Mouse (Mus musculus): ENCODE measurements at regions not wholly inside any gene's neighbourhood (a gene's known extent, or its start where the extent isn't known, plus 50 kb on each side); places are given as distances from the start of the nearest gene placed in this dataset.
"Not testable (repeated sequence)": the region's sequence is repeated elsewhere in the genome, so short reads cannot be mapped to it uniquely, and the experiment has no call there.

DNA sequence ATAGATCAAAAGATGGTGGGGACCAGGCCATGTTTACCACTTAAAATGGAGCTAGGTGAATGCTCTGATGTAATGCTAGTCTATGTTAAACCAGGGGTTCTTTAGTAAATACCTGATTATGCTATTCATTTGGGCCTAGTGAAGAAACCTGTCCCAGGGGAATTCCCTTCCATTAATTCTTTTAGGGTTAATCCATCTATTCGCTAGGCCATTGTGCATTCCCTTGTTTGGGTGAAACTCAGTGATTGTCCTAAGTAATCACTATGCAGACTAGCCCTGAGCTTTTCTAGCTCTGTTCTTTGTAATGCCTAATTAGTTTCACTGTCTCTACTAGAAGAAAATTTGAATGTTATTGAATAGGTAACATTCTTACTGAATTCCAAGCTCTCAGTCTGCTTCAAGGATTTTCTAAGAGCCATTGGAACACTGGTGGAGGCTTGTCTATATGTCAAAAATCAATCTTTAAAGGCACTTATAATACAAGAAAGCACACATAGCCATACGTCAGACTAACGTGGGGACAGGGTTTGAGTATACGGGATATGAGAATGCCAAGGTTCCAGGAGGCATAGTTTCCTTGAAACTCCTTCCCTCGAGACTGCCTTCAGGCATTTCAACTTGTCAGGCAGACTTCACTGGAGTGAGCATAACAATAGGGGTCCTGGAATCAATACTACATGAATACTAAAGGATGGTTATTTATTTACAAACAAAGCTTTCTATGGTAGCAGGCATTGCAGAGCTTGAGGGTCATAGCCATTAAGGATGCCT, 266.9 kb upstream of the 4930578C19Rik start:
- TF ChIP-seq CTCF (IDR thresholded peaks at IDR 0.05; ENCODE audit: low read depth): no peak
- no peaks in the 10 kb centered on the region for H3K4me1 ChIP-seq (replicated peaks; ENCODE audit: control insufficient read depth, insufficient read depth, low read length)

DNA sequence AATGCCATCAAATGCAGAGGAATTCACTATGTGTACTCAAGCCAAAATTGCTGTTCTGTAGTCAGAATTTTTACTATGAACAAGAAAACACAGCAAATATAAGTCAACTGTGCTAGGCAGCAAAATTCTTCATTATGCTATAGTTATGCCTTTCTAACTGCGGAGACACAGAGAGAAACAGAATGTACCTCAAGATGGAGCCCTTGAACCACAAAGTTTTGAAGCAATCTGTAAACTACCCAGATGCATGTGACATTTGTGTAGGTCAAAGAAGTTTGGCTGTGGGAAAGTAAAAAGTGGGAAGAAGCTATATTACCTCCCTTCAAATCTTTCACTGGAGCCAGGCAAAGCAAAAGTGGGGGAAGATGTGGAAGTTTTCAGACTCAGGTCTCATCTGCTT, 226.0 kb upstream of the 4930578C19Rik start:
- H3K9me3 ChIP-seq (ENCODE audit: control insufficient read depth): no peaks in the 10 kb centered on the region
- WGBS: 75% methylated on average over 1 of the region's 1 CpGs
- no peak overlapping the region for H3K9ac ChIP-seq (ENCODE audit: low read depth, low read length)
- H3K27ac ChIP-seq (ENCODE audit: low read depth, low read length): no peak overlapping the region
- no peaks in the 10 kb centered on the region for H3K27me3 ChIP-seq (replicated peaks; ENCODE audit: control insufficient read depth, insufficient read depth, low read length)
- TF ChIP-seq CTCF (IDR thresholded peaks at IDR 0.05; ENCODE audit: low read depth): 0 out of 2 replicates have a peak, but pooled peaks have one; percentile 15
- H3K4me2 ChIP-seq (replicated peaks; ENCODE audit: low read depth): no peak overlapping the region
- H3K36me3 ChIP-seq (ENCODE audit: control insufficient read depth, insufficient read depth): no peaks in the 10 kb centered on the region
- H3K4me1 ChIP-seq (replicated peaks; ENCODE audit: control insufficient read depth, insufficient read depth, low read length): no peaks in the 10 kb centered on the region
- ATAC-seq: no peak
- no peak overlapping the region for H3K4me3 ChIP-seq (ENCODE audit: low read depth, low read length)

More for the DNA sequence above, 266.9 kb upstream of the 4930578C19Rik start:
- Histone ChIP-seq H3K4me3 (ENCODE audit: low read depth, low read length) (no peak overlapping the region), H3K27ac (ENCODE audit: low read depth, low read length) (no peak overlapping the region), H3K4me2 (replicated peaks; ENCODE audit: low read depth) (no peak overlapping the region), H3K27me3 (replicated peaks; ENCODE audit: control insufficient read depth, insufficient read depth, low read length) (no peaks in the 10 kb centered on the region), H3K9ac (ENCODE audit: low read depth, low read length) (no peak overlapping the region), H3K36me3 (ENCODE audit: control insufficient read depth, insufficient read depth) (no peaks in the 10 kb centered on the region), H3K9me3 (ENCODE audit: control insufficient read depth) (no peaks in the 10 kb centered on the region)
- no peak for ATAC-seq
- 80% methylated on average over 5 of the region's 5 CpGs for WGBS

DNA sequence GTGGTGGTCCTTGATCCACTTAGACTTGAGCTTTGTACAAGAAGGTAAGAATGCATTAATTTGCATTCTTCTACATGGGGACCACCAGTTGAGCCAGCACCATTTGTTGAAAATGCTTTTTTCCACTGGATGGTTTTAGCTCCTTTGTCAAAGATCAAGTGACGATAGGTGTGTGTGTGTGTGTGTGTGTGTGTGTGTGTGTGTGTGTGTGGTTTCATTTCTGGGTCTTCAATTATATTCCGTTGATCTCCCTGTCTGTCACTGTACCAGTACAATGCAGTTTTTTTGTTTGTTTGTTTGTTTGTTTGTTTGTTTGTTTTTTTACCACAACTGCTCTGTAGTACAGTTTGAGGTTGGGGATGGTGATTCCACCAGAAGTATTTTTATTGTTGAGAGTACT, 206.1 kb upstream of the 4930578C19Rik start:
- H3K9me3 ChIP-seq (ENCODE audit: control insufficient read depth); H3K27ac ChIP-seq (ENCODE audit: low read depth, low read length); ATAC-seq; H3K9ac ChIP-seq (ENCODE audit: low read depth, low read length); H3K4me2 ChIP-seq (replicated peaks; ENCODE audit: low read depth); H3K27me3 ChIP-seq (replicated peaks; ENCODE audit: control insufficient read depth, insufficient read depth, low read length); H3K4me3 ChIP-seq (ENCODE audit: low read depth, low read length); H3K4me1 ChIP-seq (replicated peaks; ENCODE audit: control insufficient read depth, insufficient read depth, low read length); H3K36me3 ChIP-seq (ENCODE audit: control insufficient read depth, insufficient read depth): not testable (repeated sequence)
- 94% methylated on average over 2 of the region's 2 CpGs for WGBS

DNA sequence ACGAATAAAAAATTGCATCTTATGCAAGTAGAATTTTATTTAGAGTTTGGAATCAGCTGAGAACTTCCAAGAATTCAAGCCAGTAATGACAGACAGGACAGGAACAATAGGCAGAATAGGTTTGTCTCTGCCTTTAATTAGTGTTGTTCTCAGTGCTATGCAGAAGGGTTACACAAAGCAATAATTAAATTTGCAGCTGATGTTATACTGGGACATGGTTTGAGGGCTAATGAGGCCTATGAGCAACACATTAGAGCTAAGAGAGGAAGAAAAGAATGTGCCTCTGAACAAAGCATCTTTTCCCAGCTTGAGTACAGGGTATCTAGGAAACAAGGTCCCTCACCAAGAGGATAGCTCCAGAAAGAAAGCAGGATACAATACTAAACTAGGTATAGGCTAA, 201.9 kb upstream of the 4930578C19Rik start:
- no peak overlapping the region for H3K4me3 ChIP-seq (ENCODE audit: low read depth, low read length)
- H3K4me2 ChIP-seq (replicated peaks; ENCODE audit: low read depth): no peak overlapping the region
- no peak for TF ChIP-seq CTCF (IDR thresholded peaks at IDR 0.05; ENCODE audit: low read depth)
- no peaks in the 10 kb centered on the region for H3K4me1 ChIP-seq (replicated peaks; ENCODE audit: control insufficient read depth, insufficient read depth, low read length)
- H3K9me3 ChIP-seq (ENCODE audit: control insufficient read depth): no peaks in the 10 kb centered on the region
- no peak for ATAC-seq
- H3K27me3 ChIP-seq (replicated peaks; ENCODE audit: control insufficient read depth, insufficient read depth, low read length): no peaks in the 10 kb centered on the region
- H3K36me3 ChIP-seq (ENCODE audit: control insufficient read depth, insufficient read depth): no peaks in the 10 kb centered on the region
- 57% methylated on average over 1 of the region's 1 CpGs for WGBS
- no peak overlapping the region for H3K9ac ChIP-seq (ENCODE audit: low read depth, low read length)
- no peak overlapping the region for H3K27ac ChIP-seq (ENCODE audit: low read depth, low read length)

GRCm38 (mm10) chrX:18618581-18618980, 157.4 kb upstream of the 4930578C19Rik start:
- no peak for TF ChIP-seq CTCF (IDR thresholded peaks at IDR 0.05; ENCODE audit: low read depth)
- no peaks in the 10 kb centered on the region for H3K36me3 ChIP-seq (ENCODE audit: control insufficient read depth, insufficient read depth)
- no peak overlapping the region for H3K4me3 ChIP-seq (ENCODE audit: low read depth, low read length)
- H3K4me2 ChIP-seq (replicated peaks; ENCODE audit: low read depth): no peak overlapping the region
- H3K27ac ChIP-seq (ENCODE audit: low read depth, low read length): no peak overlapping the region
- no peaks in the 10 kb centered on the region for H3K4me1 ChIP-seq (replicated peaks; ENCODE audit: control insufficient read depth, insufficient read depth, low read length)
- no peaks in the 10 kb centered on the region for H3K9me3 ChIP-seq (ENCODE audit: control insufficient read depth)
- no peak for ATAC-seq
- H3K9ac ChIP-seq (ENCODE audit: low read depth, low read length): no peak overlapping the region
- 92% methylated on average over 2 of the region's 2 CpGs for WGBS
- no peaks in the 10 kb centered on the region for H3K27me3 ChIP-seq (replicated peaks; ENCODE audit: control insufficient read depth, insufficient read depth, low read length)

Measured in intestine, postnatal 0 days (tissue).